Mouse (Mus musculus) MEL (cell line): ENCODE measurements around the gene Amn1. TPM values are rescaled to one million over a fixed set of nuclear protein-coding genes. Genes with fewer than 3 reads are reported as not detected.

Experiments
- DNase-seq: peaks from one replicate; pipeline ENCODE4 v3.0.0; 2011; ENCODE audit warnings: low read depth, low spot score
- H3K27ac ChIP-seq: 2 replicates; pipeline ENCODE4 v1.5.1; 2012; ENCODE audit warnings: low read depth, mild to moderate bottlenecking, control low read depth, low read length, moderate library complexity; ENCODE audit not compliant: control insufficient read depth
- H3K27me3 ChIP-seq, 2 experiments: fragments of 150-350 bp in 1 of 2; sonication (generic) in 1 of 2; 2 replicates each; pipeline ENCODE4 v1.6.1; 2012; ENCODE audit warnings: low read length in 2 of 2, mild to moderate bottlenecking in 2 of 2, improper control_type of control experiment in 1 of 2, moderate library complexity in 1 of 2; ENCODE audit not compliant: insufficient read depth in 2 of 2, control insufficient read depth in 1 of 2
- H3K36me3 ChIP-seq, 2 experiments: 2 replicates each; pipeline ENCODE4 v1.6.1; 2012 to 2014; ENCODE audit warnings: low read length in 2 of 2, improper control_type of control experiment in 1 of 2, inconsistent platforms in 1 of 2, mild to moderate bottlenecking in 1 of 2; ENCODE audit not compliant: insufficient read depth in 2 of 2, control insufficient read depth in 1 of 2
- H3K4me1 ChIP-seq, 2 experiments: fragments of 150-350 bp in 1 of 2; sonication (generic) in 1 of 2; 2 replicates each; pipeline ENCODE4 v1.6.1; 2012; ENCODE audit warnings: low read length in 2 of 2, improper control_type of control experiment in 1 of 2, mild to moderate bottlenecking in 1 of 2; ENCODE audit not compliant: insufficient read depth in 2 of 2, control insufficient read depth in 1 of 2
- H3K4me3 ChIP-seq, 2 experiments: fragments of 150-350 bp in 1 of 2; sonication (generic) in 1 of 2; 2 replicates each; pipeline ENCODE4 v1.5.1; 2012; ENCODE audit warnings: low read depth in 2 of 2, low read length in 2 of 2, mild to moderate bottlenecking in 2 of 2, moderate library complexity in 2 of 2, control low read depth in 1 of 2, improper control_type of control experiment in 1 of 2; ENCODE audit not compliant: control insufficient read depth in 1 of 2, insufficient read depth in 1 of 2
- H3K79me2 ChIP-seq: 2 replicates; pipeline ENCODE4 v1.6.1; 2012; ENCODE audit warnings: mild to moderate bottlenecking, low read length, moderate library complexity; ENCODE audit not compliant: control insufficient read depth, poor library complexity, insufficient read depth
- H3K9ac ChIP-seq: 2 replicates; pipeline ENCODE4 v1.6.1; 2012; ENCODE audit warnings: low read depth, mild to moderate bottlenecking, control low read depth, low read length, moderate library complexity; ENCODE audit not compliant: control insufficient read depth, poor library complexity, severe bottlenecking
- H3K9me3 ChIP-seq: fragments of 150-350 bp; sonication (generic); replicated peaks from 2 replicates; pipeline ENCODE4 v1.6.1; 2012; ENCODE audit warnings: mild to moderate bottlenecking, low read length, improper control_type of control experiment, moderate library complexity; ENCODE audit not compliant: insufficient read depth
- BHLHE40 ChIP-seq: IDR thresholded peaks from 2 replicates; pipeline ENCODE4 v1.6.1; 2012; ENCODE audit warnings: low read depth, mild to moderate bottlenecking, inconsistent platforms, low read length, improper control_type of control experiment, borderline replicate concordance
- CHD1 ChIP-seq: IDR thresholded peaks from 2 replicates; pipeline ENCODE4 v1.6.1; 2012; ENCODE audit warnings: low read depth, mild to moderate bottlenecking, inconsistent platforms, low read length, improper control_type of control experiment
- CHD2 ChIP-seq: IDR thresholded peaks from 2 replicates; pipeline ENCODE4 v1.6.1; 2011; ENCODE audit warnings: low read length, improper control_type of control experiment
- E2F4 ChIP-seq: IDR thresholded peaks from 2 replicates; pipeline ENCODE4 v1.6.1; 2011; ENCODE audit warnings: low read depth, low read length, improper control_type of control experiment, borderline replicate concordance
- ELF1 ChIP-seq: IDR thresholded peaks from 2 replicates; pipeline ENCODE4 v1.6.1; 2014; ENCODE audit warnings: low read depth, mild to moderate bottlenecking, inconsistent platforms, low read length, improper control_type of control experiment, moderate library complexity
- EP300 ChIP-seq, 2 experiments: IDR thresholded peaks; 2 replicates each; pipeline ENCODE4 v1.6.1; 2011; ENCODE audit warnings: improper control_type of control experiment in 2 of 2, low read length in 2 of 2, low read depth in 1 of 2, mild to moderate bottlenecking in 1 of 2
- GABPA ChIP-seq: IDR thresholded peaks from 2 replicates; pipeline ENCODE4 v1.6.1; 2012; ENCODE audit warnings: low read depth, mild to moderate bottlenecking, inconsistent platforms, low read length, improper control_type of control experiment, moderate library complexity
- GATA1 ChIP-seq: IDR thresholded peaks from 2 replicates; pipeline ENCODE4 v1.6.1; 2011; ENCODE audit warnings: low read depth, low read length, improper control_type of control experiment
- MAFK ChIP-seq: IDR thresholded peaks from 2 replicates; pipeline ENCODE4 v1.6.1; 2011; ENCODE audit warnings: low read depth, mild to moderate bottlenecking, low read length, improper control_type of control experiment, borderline replicate concordance
- MAX ChIP-seq: IDR thresholded peaks from 2 replicates; pipeline ENCODE4 v1.6.1; 2011; ENCODE audit warnings: low read length, improper control_type of control experiment
- MAZ ChIP-seq: IDR thresholded peaks from 2 replicates; pipeline ENCODE4 v1.6.1; 2012; ENCODE audit warnings: low read depth, mild to moderate bottlenecking, inconsistent platforms, low read length, improper control_type of control experiment
- MXI1 ChIP-seq: IDR thresholded peaks from 2 replicates; pipeline ENCODE4 v1.6.1; 2011; ENCODE audit warnings: mild to moderate bottlenecking, low read depth, low read length, improper control_type of control experiment
- MYB ChIP-seq: IDR thresholded peaks from 2 replicates; pipeline ENCODE4 v1.6.1; 2011; ENCODE audit warnings: mild to moderate bottlenecking, low read depth, low read length, improper control_type of control experiment
- MYC ChIP-seq: IDR thresholded peaks from 2 replicates; pipeline ENCODE4 v1.6.1; 2011; ENCODE audit warnings: low read depth, mild to moderate bottlenecking, low read length, improper control_type of control experiment, moderate library complexity
- RCOR1 ChIP-seq: IDR thresholded peaks from 2 replicates; pipeline ENCODE4 v1.6.1; 2012; ENCODE audit warnings: low read depth, mild to moderate bottlenecking, inconsistent platforms, low read length, improper control_type of control experiment
- SIN3A ChIP-seq: IDR thresholded peaks from 2 replicates; pipeline ENCODE4 v1.6.1; 2012; ENCODE audit warnings: low read length, improper control_type of control experiment, inconsistent platforms
- TAL1 ChIP-seq: IDR thresholded peaks from 2 replicates; pipeline ENCODE4 v1.6.1; 2012; ENCODE audit warnings: mild to moderate bottlenecking, inconsistent platforms, low read length, moderate library complexity, mixed read lengths
- TBP ChIP-seq: IDR thresholded peaks from 2 replicates; pipeline ENCODE4 v1.8.0; 2011; ENCODE audit warnings: low read depth, low read length, improper control_type of control experiment
- TCF12 ChIP-seq: IDR thresholded peaks from 2 replicates; pipeline ENCODE4 v1.6.1; 2014; ENCODE audit warnings: low read depth, mild to moderate bottlenecking, inconsistent platforms, low read length, improper control_type of control experiment, moderate library complexity
- UBTF ChIP-seq: IDR thresholded peaks from 2 replicates; pipeline ENCODE4 v1.6.1; 2012; ENCODE audit warnings: low read depth, mild to moderate bottlenecking, inconsistent platforms, low read length, improper control_type of control experiment, moderate library complexity, borderline replicate concordance; ENCODE audit not compliant: insufficient read depth
- USF2 ChIP-seq, 2 experiments: IDR thresholded peaks; 2 replicates each; pipeline ENCODE4 v1.6.1; 2011 to 2012; ENCODE audit warnings: improper control_type of control experiment in 2 of 2, low read length in 2 of 2, borderline replicate concordance in 1 of 2, inconsistent platforms in 1 of 2, low read depth in 1 of 2, mild to moderate bottlenecking in 1 of 2; ENCODE audit not compliant: insufficient read depth in 1 of 2
- ZNF384 ChIP-seq: IDR thresholded peaks from 2 replicates; pipeline ENCODE4 v1.6.1; 2012; ENCODE audit warnings: low read depth, mild to moderate bottlenecking, inconsistent platforms, low read length, improper control_type of control experiment
- polyA plus RNA-seq, 2 experiments: library from polyadenylated mRNA; stranded (reverse) in 1 of 2; unstranded in 1 of 2; fragments of >175 nt in 1 of 2; fragments of >200 nt in 1 of 2; gene quantifications; 2 replicates each; pipeline versions ENCODE4 v1.2.1 to v1.2.4; 2012; ENCODE audit warnings: low replicate concordance in 2 of 2, low read depth in 1 of 2; ENCODE audit not compliant: insufficient read length in 2 of 2, insufficient read depth in 1 of 2, missing spikeins in 1 of 2
- total RNA-seq: library from RNA; depleted of rRNA; stranded (reverse); fragments of 300-350 nt; gene quantifications from 2 replicates; pipeline ENCODE4 v1.2.3, GENCODE M21; 2012

The Amn1 gene
- total and polyA plus RNA-seq, 3 experiments, result 2.7 TPM; not detected in 1

DNA sequence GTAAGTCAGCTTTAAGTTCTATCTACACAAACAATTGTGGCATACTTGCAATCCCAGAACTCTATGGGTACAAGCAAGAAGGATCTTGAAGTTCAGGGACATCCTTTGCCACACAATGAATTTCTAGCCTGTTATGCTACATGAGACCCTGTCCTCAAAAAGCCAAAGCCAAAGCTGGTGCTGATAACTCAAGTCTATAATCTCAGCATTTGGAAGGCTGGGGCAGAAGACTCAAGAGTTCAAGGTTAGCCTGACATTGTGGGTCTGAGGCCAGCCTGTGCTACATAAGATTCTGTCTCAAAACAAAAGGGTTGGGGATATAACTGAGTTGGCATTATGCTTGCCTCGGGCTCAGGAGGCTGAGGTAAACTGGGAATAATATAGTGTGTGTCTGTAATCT lies 1.1 kb downstream of the Amn1 start:
- Histone ChIP-seq H3K79me2 (peaks cover 9% of the 10 kb centered on the region), H3K27me3 (no peaks in the 10 kb centered on the region), H3K4me3 (no peak overlapping the region), H3K36me3 (peaks cover 2 to 19% of the 10 kb centered on the region in 2 experiments; a peak in 3 of 4 replicates), H3K9ac (no peak overlapping the region), H3K27ac (no peak overlapping the region), H3K9me3 (no peaks in the 10 kb centered on the region), H3K4me1 (peaks cover 0 to 4% of the 10 kb centered on the region in 2 experiments; a peak in 2 of 4 replicates)
- TF ChIP-seq GABPA (no peak), BHLHE40 (no peak), EP300 (IDR thresholded peaks at IDR 0.05; ENCODE audit: low read depth in 1 of 2, low read length in 2 of 2) (no peak)
- no peak for DNase-seq

DNA sequence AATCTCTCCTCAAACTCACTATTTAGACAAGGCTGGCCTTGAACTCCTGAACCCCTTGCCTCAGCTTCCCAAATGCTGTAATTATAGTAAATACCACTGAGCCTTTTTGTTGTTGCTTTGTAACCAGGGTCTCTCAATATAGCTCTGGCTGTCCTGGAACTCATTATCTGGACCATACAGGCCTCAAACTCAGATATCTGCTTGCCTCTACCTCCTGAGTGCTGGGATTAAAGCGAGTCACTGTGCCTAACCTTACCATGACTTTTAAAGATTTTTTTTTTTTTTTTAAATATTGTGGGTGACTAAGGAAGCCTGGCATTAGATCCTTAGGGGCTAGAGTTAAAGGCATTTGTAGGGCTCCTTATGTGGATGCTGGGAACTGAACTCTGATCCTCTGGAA lies 4.5 kb downstream of the Amn1 start:
- Histone ChIP-seq H3K9me3 (no peaks in the 10 kb centered on the region), H3K36me3 (peaks cover 5 to 36% of the 10 kb centered on the region in 2 experiments; a peak in 3 of 4 replicates), H3K27ac (no peak overlapping the region), H3K27me3 (no peaks in the 10 kb centered on the region), H3K4me1 (peaks cover 7 to 13% of the 10 kb centered on the region in 2 experiments), H3K4me3 (no peak overlapping the region), H3K79me2 (peaks cover 9% of the 10 kb centered on the region), H3K9ac (no peak overlapping the region)
- peak; percentile 35 for DNase-seq
- no peak for TF ChIP-seq UBTF
- no peak for TF ChIP-seq ELF1
- peak; percentile 50; the same call in 1 of the 2 replicates for TF ChIP-seq GATA1
- TF ChIP-seq MYB, result no peak
- TF ChIP-seq CHD2, result no peak
- no peak for TF ChIP-seq E2F4
- TF ChIP-seq GABPA, result no peak
- TF ChIP-seq CHD1, result no peak
- TF ChIP-seq USF2 (IDR thresholded peaks at IDR 0.05; ENCODE audit: borderline replicate concordance in 1 of 2, insufficient read depth in 1 of 2, low read depth in 1 of 2, low read length in 2 of 2), result no peak
- TF ChIP-seq TAL1, result peak; percentile 64
- no peak for TF ChIP-seq TBP
- peak; percentile 66 for TF ChIP-seq ZNF384
- 0 out of 2 replicates have a peak, but pooled peaks have one; percentile 24 for TF ChIP-seq RCOR1
- peak in 1 of 2 experiments; percentile 52; a peak in 1 of 4 replicates for TF ChIP-seq EP300 (IDR thresholded peaks at IDR 0.05; ENCODE audit: low read depth in 1 of 2, low read length in 2 of 2)
- TF ChIP-seq TCF12, result peak; percentile 50; the same call in 1 of the 2 replicates
- TF ChIP-seq MYC, result no peak
- no peak for TF ChIP-seq MAX
- no peak for TF ChIP-seq SIN3A
- no peak for TF ChIP-seq MAZ
- TF ChIP-seq MXI1, result no peak
- no peak for TF ChIP-seq MAFK
